In the genomic region with DNA sequence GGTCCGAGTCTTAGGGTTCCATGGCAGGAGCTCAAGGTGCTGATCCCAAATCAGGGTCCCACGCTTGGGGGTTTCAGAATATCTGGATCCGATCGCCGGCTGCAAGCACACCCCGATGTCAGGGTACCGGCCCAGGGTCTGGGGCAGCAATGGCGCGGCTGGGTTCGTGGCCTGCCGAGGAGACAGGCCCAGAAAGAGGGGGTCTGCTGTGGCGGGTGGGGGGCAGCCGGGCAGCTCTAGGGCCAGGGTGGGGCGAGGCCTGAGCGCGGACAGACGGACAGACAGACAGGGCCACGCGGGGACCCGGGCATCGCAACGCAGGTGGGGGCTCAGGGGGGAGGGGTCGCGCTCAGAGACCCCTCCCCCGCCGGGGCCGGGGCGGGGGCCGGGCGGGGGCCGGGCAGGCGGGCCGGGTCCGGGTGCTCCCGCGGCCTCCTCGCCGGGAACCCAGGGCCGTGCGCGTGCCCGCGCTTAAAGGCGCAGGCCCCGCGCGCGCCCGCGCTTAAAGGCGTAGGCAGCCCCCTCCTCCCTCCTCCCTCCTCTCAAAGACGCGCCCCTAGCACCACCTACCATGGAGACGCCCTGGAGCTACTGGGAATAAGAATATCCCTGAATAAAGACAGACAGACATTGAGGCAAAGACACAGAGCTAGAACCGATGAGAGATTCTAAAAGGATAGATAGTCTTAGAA, we compare ENCODE assay signal across 7 mouse cellular contexts. TPM values are rescaled to one million over a fixed set of nuclear protein-coding genes. Genes with fewer than 3 reads are reported as not detected.
DNase-seq lines count a peak whose midpoint lies in the region; ATAC-seq and TF ChIP-seq lines count a peak whose summit lies in the region.

Gene Lrfn3 (minus strand): TSS at position 121 of the 692 bp plus-strand sequence.

- intact Hi-C loops in left cerebral cortex, postnatal 4 days (cut with DNase I): no loop called here

- ATAC-seq in forebrain, embryonic 13.5 days: peak; percentile 86
- peak; percentile 77 for ATAC-seq in hindbrain, postnatal 0 days
- ATAC-seq in midbrain, embryonic 15.5 days (replicated peaks): peak; percentile 69
- ATAC-seq in monocyte, adult 5-6 weeks (replicated peaks; ENCODE audit: insufficient number of reproducible peaks, low FRiP score, low TSS enrichment, poor library complexity, severe bottlenecking): no peak

- 1% methylated on average over 36 of the region's 55 CpGs for whole genome bisulfite sequencing in forebrain, embryonic 13.5 days
- 1% methylated on average over 31 of the region's 55 CpGs for WGBS in hindbrain, postnatal 0 days
- 2% methylated on average over 37 of the region's 55 CpGs for WGBS in midbrain, embryonic 15.5 days

- no peak for TF ChIP-seq CTCF in hindbrain, postnatal 0 days (IDR thresholded peaks at IDR 0.05; ENCODE audit: low read depth)

- H3K9me3 ChIP-seq in forebrain, embryonic 13.5 days (replicated peaks): no peaks in the 10 kb centered on the region
- H3K9me3 ChIP-seq in hindbrain, postnatal 0 days (ENCODE audit: low read length): no peaks in the 10 kb centered on the region
- no peaks in the 10 kb centered on the region for H3K9me3 ChIP-seq in midbrain, embryonic 15.5 days

- H3K36me3 ChIP-seq in forebrain, embryonic 13.5 days (ENCODE audit: poor library complexity, severe bottlenecking): peaks cover 20% of the 10 kb centered on the region
- no peaks in the 10 kb centered on the region for H3K36me3 ChIP-seq in hindbrain, postnatal 0 days (ENCODE audit: insufficient read depth, low read length)
- H3K36me3 ChIP-seq in midbrain, embryonic 15.5 days (replicated peaks): 0 out of 2 replicates have a peak, but pooled peaks cover 3% of the 10 kb centered on the region

- peak within 1 kb of the TSS; percentile 86 for H3K4me2 ChIP-seq in forebrain, embryonic 13.5 days
- H3K4me2 ChIP-seq in hindbrain, postnatal 0 days (ENCODE audit: low read depth, low read length): peak within 1 kb of the TSS; percentile 88
- peak within 1 kb of the TSS; percentile 85 for H3K4me2 ChIP-seq in midbrain, embryonic 15.5 days

- H3K4me1 ChIP-seq in brown adipose tissue, adult 24 weeks (ENCODE audit: control insufficient read depth, insufficient read depth, insufficient read length, low read length): no peaks in the 10 kb centered on the region
- H3K4me1 ChIP-seq in forebrain, embryonic 13.5 days: peaks cover 44% of the 10 kb centered on the region
- H3K4me1 ChIP-seq in hindbrain, postnatal 0 days (ENCODE audit: insufficient read depth, low read length): peaks cover 29% of the 10 kb centered on the region
- H3K4me1 ChIP-seq in midbrain, embryonic 15.5 days: peaks cover 57% of the 10 kb centered on the region

- H3K9ac ChIP-seq in forebrain, embryonic 13.5 days: peak within 1 kb of the TSS; percentile 95
- peak within 1 kb of the TSS; percentile 77 for H3K9ac ChIP-seq in hindbrain, postnatal 0 days (replicated peaks; ENCODE audit: low read length)
- H3K9ac ChIP-seq in midbrain, embryonic 15.5 days: peak within 1 kb of the TSS; percentile 90

- peak; percentile 25 for DNase-seq in adipocyte (ENCODE audit: low spot score)
- DNase-seq in hindbrain, postnatal 0 days (ENCODE audit: low spot score): peak; percentile 95
- DNase-seq in left cerebral cortex, postnatal 4 days: peak; percentile 87

- H3K27ac ChIP-seq in brown adipose tissue, adult 24 weeks (replicated peaks; ENCODE audit: low read depth, low read length): no peak within 1 kb of the TSS
- peak within 1 kb of the TSS; percentile 31; the same call in 1 of the 2 replicates for H3K27ac ChIP-seq in forebrain, embryonic 13.5 days
- H3K27ac ChIP-seq in hindbrain, postnatal 0 days: peak within 1 kb of the TSS; percentile 72
- peak within 1 kb of the TSS; percentile 63 for H3K27ac ChIP-seq in midbrain, embryonic 15.5 days

- H3K27me3 ChIP-seq in forebrain, embryonic 13.5 days: peaks cover 13% of the 10 kb centered on the region
- H3K27me3 ChIP-seq in hindbrain, postnatal 0 days (ENCODE audit: insufficient read depth, low read length): no peaks in the 10 kb centered on the region
- peaks cover 16% of the 10 kb centered on the region; the same call in 1 of the 2 replicates for H3K27me3 ChIP-seq in midbrain, embryonic 15.5 days (replicated peaks)

- peak within 1 kb of the TSS; percentile 56 for H3K4me3 ChIP-seq in brown adipose tissue, adult 24 weeks (ENCODE audit: insufficient read depth, low read depth, low read length)
- H3K4me3 ChIP-seq in forebrain, embryonic 13.5 days: peak within 1 kb of the TSS; percentile 70
- peak within 1 kb of the TSS; percentile 70 for H3K4me3 ChIP-seq in hindbrain, postnatal 0 days (ENCODE audit: low read length)
- peak within 1 kb of the TSS; percentile 82 for H3K4me3 ChIP-seq in midbrain, embryonic 15.5 days

RNA-seq across cellular contexts. Expression of gene Lrfn3, which starts in this region (rescaled TPM):
- polyA plus RNA-seq in brown adipose tissue, adult 24 weeks (2012; ENCODE audit: insufficient read depth, insufficient read length, missing spikeins): 0.67 and 2.4 TPM in 2 replicates
- 8.1 and 9.7 TPM in 2 replicates for polyA plus RNA-seq in forebrain, embryonic 13.5 days (2015; fragmentation: Nextera tagmentation; extraction: Ambion mirVana)
- 45.9 and 47.4 TPM in 2 replicates for total RNA-seq in hindbrain, postnatal 0 days (2014; rRNA removed)
- 17.5 and 18.1 TPM in 2 replicates for polyA plus RNA-seq in hindbrain, postnatal 0 days (2015; fragmentation: Nextera tagmentation; extraction: Ambion mirVana)
- 10 to 100 TPM; 46.3 to 50.7 TPM for total RNA-seq in left cerebral cortex, postnatal 4 days (2021)
- polyA plus RNA-seq in midbrain, embryonic 15.5 days (2015; fragmentation: Nextera tagmentation; extraction: Ambion mirVana): 16.3 and 17.9 TPM in 2 replicates
- not detected in 3 replicates for total RNA-seq in monocyte, adult 5-6 weeks (2017)

Comparison
In these comparisons a context has a peak if more than half of its experiments do, and no peak if none do; other contexts are left out.
1. RNA of gene Lrfn3 (total RNA-seq): 46.3 to 50.7 TPM in left cerebral cortex, postnatal 4 days and 45.9 to 47.4 TPM in hindbrain, postnatal 0 days; not detected in monocyte, adult 5-6 weeks; every median in the first group is over 10 times any median in the second.
2. DNase-seq: peak in every context shown above with its lines; median percentile 95 in hindbrain, postnatal 0 days; 87 in left cerebral cortex, postnatal 4 days; 25 in adipocyte.
3. Peak in every context shown above with its lines, with median percentiles within 50 percentile points of each other: H3K4me3 ChIP-seq, H3K4me2 ChIP-seq and H3K9ac ChIP-seq.